Mouse (Mus musculus) adrenal gland, adult 2 months (tissue): ENCODE results near the gene Cd72. TPM values are rescaled to one million over a fixed set of nuclear protein-coding genes. Genes with fewer than 3 reads are reported as not detected.

Experiments
- DNase-seq: peaks from one replicate; pipeline ENCODE4 v3.0.0; 2021
- polyA plus RNA-seq: library from polyadenylated mRNA; depleted of rRNA; stranded (reverse); fragments of >200 nt; gene quantifications from 2 replicates; pipeline ENCODE4 v1.2.3, GENCODE M21; 2012
- total RNA-seq, 2 experiments: library from RNA; stranded (reverse); gene quantifications; 2 replicates each; pipeline ENCODE4 v1.2.3; 2021

Gene Cd72
- total and polyA plus RNA-seq, 3 experiments, result 3.0 to 3.3 (median 3.3) TPM

- DNase-seq, result peak; percentile 58
These were observed 24.7 kb upstream of the Cd72 start for GRCm38 (mm10) chr4:43478906-43479832.

- no peak for DNase-seq
These were observed 24.1 kb upstream of the Cd72 start for GRCm38 (mm10) chr4:43478534-43478858.

- DNase-seq, result peak; percentile 92
These were observed 23.6 kb upstream of the Cd72 start for GRCm38 (mm10) chr4:43477857-43478533.

- no peak for DNase-seq
These were observed 22.2 kb upstream of the Cd72 start for GRCm38 (mm10) chr4:43476604-43477003.

- no peak for DNase-seq
These were observed 19.2 kb upstream of the Cd72 start for GRCm38 (mm10) chr4:43473636-43474035.

GRCm38 (mm10) chr4:43470301-43470700, 15.9 kb upstream of the Cd72 start:
- no peak for DNase-seq

- DNase-seq, result no peak
These were observed 12.4 kb upstream of the Cd72 start for GRCm38 (mm10) chr4:43466872-43467271.

GRCm38 (mm10) chr4:43465935-43466334, 11.5 kb upstream of the Cd72 start:
- no peak for DNase-seq

GRCm38 (mm10) chr4:43463102-43463501, 8.7 kb upstream of the Cd72 start:
- DNase-seq, result no peak

- DNase-seq, result no peak
These were observed 2.7 kb upstream of the Cd72 start for GRCm38 (mm10) chr4:43457124-43457523.

GRCm38 (mm10) chr4:43456470-43456869, 2.0 kb upstream of the Cd72 start:
- no peak for DNase-seq

GRCm38 (mm10) chr4:43453413-43453812, 1.0 kb downstream of the Cd72 start:
- no peak for DNase-seq

- peak; percentile 42 for DNase-seq
These were observed 2.1 kb downstream of the Cd72 start for GRCm38 (mm10) chr4:43452315-43452714.

- peak; percentile 74 for DNase-seq
These were observed 5.9 kb downstream of the Cd72 start for GRCm38 (mm10) chr4:43448554-43448953.

- peak; percentile 79 for DNase-seq
These were observed 7.2 kb downstream of the Cd72 start for GRCm38 (mm10) chr4:43447251-43447650.

GRCm38 (mm10) chr4:43443511-43443910, 10.9 kb downstream of the Cd72 start:
- DNase-seq, result peak; percentile 55

- DNase-seq, result peak; percentile 84
These were observed 11.7 kb downstream of the Cd72 start for GRCm38 (mm10) chr4:43442456-43443361.

GRCm38 (mm10) chr4:43442044-43442443, 12.4 kb downstream of the Cd72 start:
- peak; percentile 99 for DNase-seq

GRCm38 (mm10) chr4:43441639-43442038, 12.8 kb downstream of the Cd72 start, which contains the start of gene Tesk1:
TSS of gene Tesk1 (plus strand) at chr4:43441939.
- DNase-seq, result no peak

- no peak for DNase-seq
These were observed 21.6 kb downstream of the Cd72 start for GRCm38 (mm10) chr4:43432832-43433231.

GRCm38 (mm10) chr4:43431690-43432089, 22.7 kb downstream of the Cd72 start:
- DNase-seq, result peak; percentile 82

- DNase-seq, result no peak
These were observed 25.5 kb downstream of the Cd72 start, which contains the start of gene Fam166b for GRCm38 (mm10) chr4:43428946-43429345. TSS of gene Fam166b (minus strand) at chr4:43429134.
